Mouse (Mus musculus): Measurements from ENCODE around the gene Ccr6. TPM values are rescaled to one million over a fixed set of nuclear protein-coding genes. Genes with fewer than 3 reads are reported as not detected.

The Ccr6 gene
- polyA plus RNA-seq, 1 experiment from 2014 or later = 0.56 TPM

DNA sequence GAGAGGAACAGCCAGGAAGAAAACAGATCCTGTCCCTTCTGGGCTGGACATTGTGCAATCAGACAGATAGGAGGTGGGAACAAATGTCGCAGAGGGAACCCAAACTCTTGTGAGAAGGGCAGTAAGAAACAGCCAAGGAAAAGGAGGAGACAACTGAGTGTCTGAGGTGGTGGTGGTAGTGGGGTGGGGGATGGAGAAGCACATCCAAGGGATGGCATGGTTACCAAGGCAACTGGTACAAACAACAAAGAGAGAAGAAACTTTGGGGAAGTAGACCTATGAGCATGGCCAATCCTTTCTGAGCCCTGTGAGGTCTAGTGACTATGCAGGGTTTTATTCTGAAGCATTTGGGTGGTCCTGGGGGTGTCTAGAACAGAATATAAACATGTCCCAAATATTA is 21.5 kb upstream of the Ccr6 start:
- no peaks in the 10 kb centered on the region for H3K9me3 ChIP-seq (ENCODE audit: low read length)
- H3K4me3 ChIP-seq (ENCODE audit: low read depth, low read length) = no peak overlapping the region
- no peak for TF ChIP-seq CTCF (IDR thresholded peaks at IDR 0.05)
- no peak for TF ChIP-seq EP300 (IDR thresholded peaks at IDR 0.05)
- no peak overlapping the region for H3K9ac ChIP-seq (replicated peaks; ENCODE audit: low read depth)
- peak; percentile 12 for DNase-seq (ENCODE audit: low spot score)
- no peaks in the 10 kb centered on the region for H3K4me1 ChIP-seq (ENCODE audit: insufficient read depth, low read depth, low read length)
- H3K36me3 ChIP-seq (ENCODE audit: insufficient read depth, low read length) = no peaks in the 10 kb centered on the region
- no peaks in the 10 kb centered on the region for H3K27me3 ChIP-seq (replicated peaks; ENCODE audit: insufficient read depth, low read length)
- WGBS = 64% methylated on average over 1 of the region's 1 CpGs
- no peak for ATAC-seq
- H3K27ac ChIP-seq (ENCODE audit: low read length) = no peak overlapping the region
- no peak overlapping the region for H3K4me2 ChIP-seq (replicated peaks; ENCODE audit: low read depth, low read length)

DNA sequence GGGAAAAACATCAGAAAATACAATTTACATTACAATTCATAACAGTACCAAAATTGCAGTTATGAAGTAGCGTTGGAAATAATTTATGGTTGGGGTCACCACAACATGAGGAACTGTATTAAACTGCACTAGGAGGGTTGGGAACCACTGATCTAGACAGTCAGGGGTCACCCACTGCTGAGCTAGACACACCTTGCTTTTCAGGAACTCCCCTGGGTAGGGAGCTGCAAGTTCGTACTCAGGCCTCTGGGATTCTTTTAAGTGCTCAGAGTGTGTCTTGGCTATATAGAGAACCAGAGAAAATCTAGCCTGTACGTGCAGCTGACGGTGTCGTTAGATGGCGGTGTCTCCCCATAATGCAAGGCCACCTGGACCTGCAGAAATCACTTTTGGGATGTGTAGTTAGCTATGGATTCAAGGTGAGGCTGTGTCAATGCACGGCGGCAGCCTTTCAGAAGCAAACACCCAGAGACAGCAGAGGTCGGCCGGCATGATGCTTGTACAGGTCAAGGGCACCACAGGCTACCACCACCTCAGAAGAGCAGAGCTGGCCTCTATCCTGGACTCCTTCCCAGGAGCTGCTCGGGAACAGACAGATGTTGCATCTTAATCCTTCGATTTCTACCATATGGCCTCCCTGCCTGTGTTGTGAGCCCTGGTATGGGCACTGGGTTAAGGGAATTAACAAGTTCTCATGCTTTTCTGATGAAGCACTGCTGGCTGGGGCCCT is 20.7 kb upstream of the Ccr6 start:
- DNase-seq (ENCODE audit: low spot score) = no peak
- Histone ChIP-seq H3K27ac (ENCODE audit: low read length) (no peak overlapping the region), H3K4me3 (ENCODE audit: low read depth, low read length) (no peak overlapping the region), H3K36me3 (ENCODE audit: insufficient read depth, low read length) (no peaks in the 10 kb centered on the region), H3K27me3 (replicated peaks; ENCODE audit: insufficient read depth, low read length) (no peaks in the 10 kb centered on the region), H3K9me3 (ENCODE audit: low read length) (no peaks in the 10 kb centered on the region), H3K4me1 (ENCODE audit: insufficient read depth, low read depth, low read length) (no peaks in the 10 kb centered on the region), H3K9ac (replicated peaks; ENCODE audit: low read depth) (no peak overlapping the region), H3K4me2 (replicated peaks; ENCODE audit: low read depth, low read length) (no peak overlapping the region)
- ATAC-seq = no peak
- 86% methylated on average over 12 of the region's 12 CpGs for WGBS
- TF ChIP-seq EP300 (IDR thresholded peaks at IDR 0.05) (no peak), CTCF (IDR thresholded peaks at IDR 0.05) (no peak)

DNA sequence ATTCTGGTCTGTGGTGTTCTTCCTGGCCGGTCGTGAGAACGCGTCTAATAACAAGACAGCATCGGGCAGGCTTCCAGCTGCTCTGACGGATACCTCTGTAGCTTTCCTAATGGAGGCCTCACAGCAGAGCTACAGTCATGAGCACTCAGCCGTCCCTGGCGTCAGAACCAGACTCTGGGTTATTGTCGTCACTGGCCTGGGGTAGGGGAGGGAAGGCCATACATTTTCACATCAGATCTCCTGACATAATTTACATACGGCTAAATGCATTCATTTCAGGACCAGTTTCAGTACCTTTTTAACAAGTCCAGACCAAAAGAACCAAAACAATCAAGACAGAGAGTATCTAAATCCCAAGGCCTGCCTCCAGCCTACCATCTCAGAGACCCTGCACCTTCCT is 12.6 kb upstream of the Ccr6 start:
- Histone ChIP-seq H3K4me2 (replicated peaks; ENCODE audit: low read depth, low read length) (no peak overlapping the region), H3K27me3 (replicated peaks; ENCODE audit: insufficient read depth, low read length) (no peaks in the 10 kb centered on the region), H3K36me3 (ENCODE audit: insufficient read depth, low read length) (no peaks in the 10 kb centered on the region), H3K9me3 (ENCODE audit: low read length) (no peaks in the 10 kb centered on the region), H3K9ac (replicated peaks; ENCODE audit: low read depth) (no peak overlapping the region), H3K27ac (ENCODE audit: low read length) (no peak overlapping the region), H3K4me1 (ENCODE audit: insufficient read depth, low read depth, low read length) (no peaks in the 10 kb centered on the region), H3K4me3 (ENCODE audit: low read depth, low read length) (no peak overlapping the region)
- no peak for DNase-seq (ENCODE audit: low spot score)
- TF ChIP-seq EP300 (IDR thresholded peaks at IDR 0.05) (no peak), CTCF (IDR thresholded peaks at IDR 0.05) (no peak)
- ATAC-seq = no peak
- 80% methylated on average over 10 of the region's 10 CpGs for WGBS

DNA sequence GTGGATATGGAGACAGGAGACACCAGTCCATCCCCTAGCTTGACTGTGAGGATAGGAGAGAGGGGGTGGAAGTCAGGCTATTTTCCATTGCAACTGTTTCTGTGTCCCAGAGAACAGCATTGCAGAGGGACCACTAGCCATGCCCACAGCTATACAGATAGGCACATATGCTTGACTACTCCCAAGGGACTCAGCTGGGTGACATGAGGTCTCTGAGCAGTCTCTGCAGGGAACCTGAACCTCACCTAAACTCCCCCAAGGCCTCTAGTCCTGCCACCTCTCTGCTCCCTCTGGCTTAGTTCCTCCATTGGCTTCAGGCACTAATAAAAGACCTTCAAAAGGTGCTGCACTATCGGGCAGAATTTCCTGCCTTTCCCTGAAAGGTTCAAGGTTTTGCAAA is 11.8 kb upstream of the Ccr6 start:
- DNase-seq (ENCODE audit: low spot score) (no peak), ATAC-seq (no peak)
- Histone ChIP-seq H3K4me2 (replicated peaks; ENCODE audit: low read depth, low read length) (no peak overlapping the region), H3K27me3 (replicated peaks; ENCODE audit: insufficient read depth, low read length) (no peaks in the 10 kb centered on the region), H3K9me3 (ENCODE audit: low read length) (no peaks in the 10 kb centered on the region), H3K4me3 (ENCODE audit: low read depth, low read length) (no peak overlapping the region), H3K4me1 (ENCODE audit: insufficient read depth, low read depth, low read length) (no peaks in the 10 kb centered on the region), H3K27ac (ENCODE audit: low read length) (no peak overlapping the region), H3K9ac (replicated peaks; ENCODE audit: low read depth) (no peak overlapping the region), H3K36me3 (ENCODE audit: insufficient read depth, low read length) (no peaks in the 10 kb centered on the region)
- TF ChIP-seq CTCF (IDR thresholded peaks at IDR 0.05) (no peak), EP300 (IDR thresholded peaks at IDR 0.05) (no peak)
- WGBS = 65% methylated on average over 1 of the region's 1 CpGs

DNA sequence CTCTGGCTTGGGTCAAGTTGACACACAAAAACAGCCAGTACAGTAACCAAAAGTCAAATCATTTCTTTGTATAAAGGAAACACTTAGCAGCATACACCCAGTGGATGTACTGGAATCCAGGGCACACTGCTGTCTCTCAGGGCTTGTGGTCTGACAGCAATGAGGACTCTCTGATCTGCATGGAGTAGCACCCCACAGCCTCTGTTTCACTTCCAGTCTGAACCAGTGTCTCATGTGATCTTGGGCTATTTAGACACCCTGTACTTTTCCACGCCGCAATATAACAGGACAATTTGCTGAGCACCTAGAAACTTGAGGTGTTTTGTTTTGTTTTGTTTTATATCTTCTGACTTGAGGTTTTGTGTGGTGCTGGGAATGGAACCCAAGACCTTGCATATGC is 10.7 kb upstream of the Ccr6 start:
- no peaks in the 10 kb centered on the region for H3K27me3 ChIP-seq (replicated peaks; ENCODE audit: insufficient read depth, low read length)
- WGBS = 86% methylated on average over 2 of the region's 2 CpGs
- no peak for ATAC-seq

DNA sequence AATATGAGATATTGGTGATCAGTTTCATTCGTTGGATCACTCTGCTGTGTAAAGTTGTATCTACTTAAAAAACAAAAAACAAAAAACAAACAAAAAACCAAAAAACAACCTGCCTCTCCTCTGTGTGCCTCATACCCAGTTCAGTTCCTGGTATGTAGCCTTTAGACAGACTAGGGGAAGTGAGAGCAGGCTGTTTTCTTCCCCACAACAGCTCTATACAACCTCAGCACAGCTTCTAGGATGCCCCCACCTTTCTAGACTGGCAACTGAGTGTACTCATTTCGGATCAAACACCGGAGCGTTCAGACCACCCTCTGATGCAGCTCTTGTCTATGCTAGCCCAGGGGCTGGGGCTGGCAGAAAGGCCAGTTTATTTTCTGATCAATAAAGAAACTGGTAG is 10.1 kb upstream of the Ccr6 start:
- TF ChIP-seq CTCF (IDR thresholded peaks at IDR 0.05) (no peak), EP300 (IDR thresholded peaks at IDR 0.05) (no peak)
- Histone ChIP-seq H3K36me3 (ENCODE audit: insufficient read depth, low read length) (no peaks in the 10 kb centered on the region), H3K4me2 (replicated peaks; ENCODE audit: low read depth, low read length) (no peak overlapping the region), H3K27me3 (replicated peaks; ENCODE audit: insufficient read depth, low read length) (no peaks in the 10 kb centered on the region), H3K9ac (replicated peaks; ENCODE audit: low read depth) (no peak overlapping the region), H3K4me1 (ENCODE audit: insufficient read depth, low read depth, low read length) (no peaks in the 10 kb centered on the region), H3K27ac (ENCODE audit: low read length) (no peak overlapping the region), H3K9me3 (ENCODE audit: low read length) (no peaks in the 10 kb centered on the region), H3K4me3 (ENCODE audit: low read depth, low read length) (no peak overlapping the region)
- DNase-seq (ENCODE audit: low spot score) = no peak
- ATAC-seq = no peak
- WGBS = 66% methylated on average over 4 of the region's 4 CpGs

More for the DNA sequence above, 10.7 kb upstream of the Ccr6 start:
- no peak overlapping the region for H3K9ac ChIP-seq (replicated peaks; ENCODE audit: low read depth)
- no peaks in the 10 kb centered on the region for H3K36me3 ChIP-seq (ENCODE audit: insufficient read depth, low read length)
- H3K9me3 ChIP-seq (ENCODE audit: low read length) = no peaks in the 10 kb centered on the region
- no peak for DNase-seq (ENCODE audit: low spot score)
- no peak for TF ChIP-seq EP300 (IDR thresholded peaks at IDR 0.05)
- no peak for TF ChIP-seq CTCF (IDR thresholded peaks at IDR 0.05)
- no peak overlapping the region for H3K27ac ChIP-seq (ENCODE audit: low read length)
- H3K4me2 ChIP-seq (replicated peaks; ENCODE audit: low read depth, low read length) = no peak overlapping the region
- H3K4me3 ChIP-seq (ENCODE audit: low read depth, low read length) = no peak overlapping the region
- no peaks in the 10 kb centered on the region for H3K4me1 ChIP-seq (ENCODE audit: insufficient read depth, low read depth, low read length)

DNA sequence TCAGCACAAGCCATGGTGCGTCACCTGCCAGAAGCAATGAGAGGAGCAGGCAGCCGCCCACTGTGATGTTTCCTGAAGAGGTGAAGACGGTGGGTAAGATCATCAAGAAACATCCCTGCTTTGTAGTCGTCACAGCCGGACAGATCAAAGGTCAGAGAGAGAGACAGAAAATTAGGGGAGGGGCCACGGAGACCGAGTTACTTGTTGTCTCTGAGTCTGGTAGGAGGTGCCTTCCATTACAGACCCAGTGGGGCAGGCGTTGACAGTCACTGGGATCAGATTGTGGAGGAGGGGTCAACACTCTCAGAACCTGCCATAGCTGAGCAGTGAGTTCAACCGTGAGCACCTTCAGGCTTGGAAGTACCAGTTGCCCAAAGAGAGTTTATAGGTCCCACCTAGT is 7.2 kb upstream of the Ccr6 start:
- H3K4me3 ChIP-seq (ENCODE audit: low read depth, low read length) = no peak overlapping the region
- WGBS = 43% methylated on average over 9 of the region's 9 CpGs
- no peak for ATAC-seq

More for the DNA sequence above, 7.2 kb upstream of the Ccr6 start:
- H3K4me1 ChIP-seq (ENCODE audit: insufficient read depth, low read depth, low read length) = no peaks in the 10 kb centered on the region
- no peak overlapping the region for H3K9ac ChIP-seq (replicated peaks; ENCODE audit: low read depth)
- H3K27ac ChIP-seq (ENCODE audit: low read length) = no peak overlapping the region
- DNase-seq (ENCODE audit: low spot score) = no peak
- H3K36me3 ChIP-seq (ENCODE audit: insufficient read depth, low read length) = no peaks in the 10 kb centered on the region
- TF ChIP-seq CTCF (IDR thresholded peaks at IDR 0.05) (no peak), EP300 (IDR thresholded peaks at IDR 0.05) (no peak)
- no peaks in the 10 kb centered on the region for H3K27me3 ChIP-seq (replicated peaks; ENCODE audit: insufficient read depth, low read length)
- H3K9me3 ChIP-seq (ENCODE audit: low read length) = no peaks in the 10 kb centered on the region
- no peak overlapping the region for H3K4me2 ChIP-seq (replicated peaks; ENCODE audit: low read depth, low read length)

All from lung, postnatal 0 days (tissue).